15 mouse cellular contexts compared by ENCODE assay signal in the genomic region with DNA sequence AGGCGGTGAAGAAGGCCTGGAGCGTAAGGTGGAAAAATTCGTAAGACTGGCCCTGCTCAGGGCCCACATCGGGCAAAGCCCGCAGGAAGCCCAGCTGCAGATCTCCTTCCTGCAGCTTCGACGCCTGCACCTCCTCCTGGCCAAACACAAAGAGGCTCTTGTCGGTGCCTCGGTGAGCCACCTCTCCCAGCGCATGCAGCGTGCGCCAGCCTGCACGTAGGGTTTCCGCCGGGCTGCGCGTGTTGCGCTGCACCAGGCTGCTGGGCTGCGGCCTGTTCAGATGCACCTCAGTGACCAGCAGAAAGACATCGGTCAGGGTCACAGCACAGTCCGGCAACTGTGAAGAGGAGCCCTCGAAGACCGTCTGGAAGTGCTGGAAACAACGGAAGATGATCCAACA. TPM values are rescaled to one million over a fixed set of nuclear protein-coding genes. Genes with fewer than 3 reads are reported as not detected.
DNase-seq lines count a peak whose midpoint lies in the region; ATAC-seq and TF ChIP-seq lines count a peak whose summit lies in the region.
"Had no signal": no experiment of that assay in that cellular context is flagged by ENCODE, and none has a peak within 500 bp of the region (broad histone marks: within the 10 kb centered on the region; RNA-seq: fewer than 3 reads in every experiment).

No protein-coding gene starts in this region.

- H3K27me3 ChIP-seq in forebrain, embryonic 13.5 days = peaks cover 23% of the 10 kb centered on the region
- peaks cover 3% of the 10 kb centered on the region; the same call in 1 of the 2 replicates for H3K27me3 ChIP-seq in forebrain, embryonic 16.5 days (replicated peaks; ENCODE audit: control insufficient read depth, insufficient read depth, low read length)
- peaks cover 21% of the 10 kb centered on the region for H3K27me3 ChIP-seq in lung, embryonic 15.5 days
- H3K27me3 ChIP-seq in hindbrain, embryonic 12.5 days = peaks cover 26% of the 10 kb centered on the region
- H3K27me3 ChIP-seq in neural tube, embryonic 13.5 days = peaks cover 26% of the 10 kb centered on the region
- no peaks in the 10 kb centered on the region for H3K27me3 ChIP-seq in intestine, postnatal 0 days (replicated peaks; ENCODE audit: control insufficient read depth, insufficient read depth, low read length)
- H3K27me3 ChIP-seq: Patski had no signal

- WGBS in forebrain, embryonic 13.5 days = 62% methylated on average over 24 of the region's 24 CpGs
- WGBS in forebrain, embryonic 16.5 days = 51% methylated on average over 24 of the region's 24 CpGs
- WGBS in lung, embryonic 15.5 days = 51% methylated on average over 24 of the region's 24 CpGs
- 58% methylated on average over 24 of the region's 24 CpGs for WGBS in hindbrain, embryonic 12.5 days
- 48% methylated on average over 24 of the region's 24 CpGs for WGBS in neural tube, embryonic 13.5 days
- 65% methylated on average over 24 of the region's 24 CpGs for WGBS in intestine, postnatal 0 days

- H3K4me3 ChIP-seq in forebrain, embryonic 13.5 days = no peak overlapping the region
- no peak overlapping the region for H3K4me3 ChIP-seq in forebrain, embryonic 16.5 days (replicated peaks; ENCODE audit: low read length)
- no peak overlapping the region for H3K4me3 ChIP-seq in lung, embryonic 15.5 days
- no peak overlapping the region for H3K4me3 ChIP-seq in hindbrain, embryonic 12.5 days
- H3K4me3 ChIP-seq in neural tube, embryonic 13.5 days = no peak overlapping the region
- no peak overlapping the region for H3K4me3 ChIP-seq in intestine, postnatal 0 days (ENCODE audit: low read depth, low read length)
- H3K4me3 ChIP-seq: erythroblast, embryonic 14.5 days; liver, embryonic 13.5 days; megakaryocyte, embryonic 14.5 days had no signal

- H3K9me3 ChIP-seq in forebrain, embryonic 13.5 days (replicated peaks) = no peaks in the 10 kb centered on the region
- no peaks in the 10 kb centered on the region for H3K9me3 ChIP-seq in forebrain, embryonic 16.5 days (ENCODE audit: control insufficient read depth, low read length)
- no peaks in the 10 kb centered on the region for H3K9me3 ChIP-seq in lung, embryonic 15.5 days
- H3K9me3 ChIP-seq in hindbrain, embryonic 12.5 days (replicated peaks) = no peaks in the 10 kb centered on the region
- H3K9me3 ChIP-seq in neural tube, embryonic 13.5 days = no peaks in the 10 kb centered on the region
- no peaks in the 10 kb centered on the region for H3K9me3 ChIP-seq in intestine, postnatal 0 days (ENCODE audit: control insufficient read depth)
- H3K9me3 ChIP-seq: liver, embryonic 13.5 days had no signal

- peak; percentile 27; the same call in 1 of the 2 replicates for ATAC-seq in forebrain, embryonic 13.5 days
- no peak for ATAC-seq in forebrain, embryonic 16.5 days
- no peak for ATAC-seq in lung, embryonic 15.5 days (ENCODE audit: borderline replicate concordance, extremely low read depth, low FRiP score, low TSS enrichment)
- ATAC-seq in hindbrain, embryonic 12.5 days (ENCODE audit: low FRiP score) = no peak
- ATAC-seq in neural tube, embryonic 13.5 days (ENCODE audit: low read depth) = no peak
- ATAC-seq in intestine, postnatal 0 days = no peak
- ATAC-seq: Patski had no signal

- 0 out of 2 replicates have a peak overlapping the region, but pooled peaks have one; percentile 3 for H3K4me2 ChIP-seq in forebrain, embryonic 13.5 days
- no peak overlapping the region for H3K4me2 ChIP-seq in forebrain, embryonic 16.5 days (ENCODE audit: low read length)
- peak overlapping the region; percentile 18; the same call in 1 of the 2 replicates for H3K4me2 ChIP-seq in lung, embryonic 15.5 days
- H3K4me2 ChIP-seq in hindbrain, embryonic 12.5 days (replicated peaks) = peak overlapping the region; percentile 13; the same call in 1 of the 2 replicates
- peak overlapping the region; percentile 17 for H3K4me2 ChIP-seq in neural tube, embryonic 13.5 days
- H3K4me2 ChIP-seq in intestine, postnatal 0 days (replicated peaks; ENCODE audit: low read depth) = no peak overlapping the region
- H3K4me2 ChIP-seq: liver, embryonic 13.5 days had no signal

- no peaks in the 10 kb centered on the region for H3K36me3 ChIP-seq in forebrain, embryonic 13.5 days (ENCODE audit: poor library complexity, severe bottlenecking)
- no peaks in the 10 kb centered on the region for H3K36me3 ChIP-seq in forebrain, embryonic 16.5 days (ENCODE audit: control insufficient read depth, insufficient read depth)
- H3K36me3 ChIP-seq in lung, embryonic 15.5 days = no peaks in the 10 kb centered on the region
- H3K36me3 ChIP-seq in hindbrain, embryonic 12.5 days = no peaks in the 10 kb centered on the region
- no peaks in the 10 kb centered on the region for H3K36me3 ChIP-seq in neural tube, embryonic 13.5 days
- peaks cover 13% of the 10 kb centered on the region; the same call in 1 of the 2 replicates for H3K36me3 ChIP-seq in intestine, postnatal 0 days (ENCODE audit: control insufficient read depth, insufficient read depth)
- H3K36me3 ChIP-seq: liver, embryonic 13.5 days had no signal

- peaks cover 6% of the 10 kb centered on the region; the same call in 1 of the 2 replicates for H3K4me1 ChIP-seq in forebrain, embryonic 13.5 days
- H3K4me1 ChIP-seq in forebrain, embryonic 16.5 days (replicated peaks; ENCODE audit: control insufficient read depth, insufficient read depth, low read length) = peaks cover 6% of the 10 kb centered on the region; the same call in 1 of the 2 replicates
- peaks cover 24% of the 10 kb centered on the region for H3K4me1 ChIP-seq in lung, embryonic 15.5 days
- 0 out of 2 replicates have a peak, but pooled peaks cover 6% of the 10 kb centered on the region for H3K4me1 ChIP-seq in hindbrain, embryonic 12.5 days
- H3K4me1 ChIP-seq in neural tube, embryonic 13.5 days (replicated peaks) = peaks cover 17% of the 10 kb centered on the region; the same call in 1 of the 2 replicates
- no peaks in the 10 kb centered on the region; the same call in 1 of the 2 replicates for H3K4me1 ChIP-seq in intestine, postnatal 0 days (replicated peaks; ENCODE audit: control insufficient read depth, insufficient read depth, low read length)

- no peak for DNase-seq in lung, postnatal 25 days (ENCODE audit: low spot score)
- no peak for DNase-seq in adrenal gland, adult 18-20 months (ENCODE audit: low spot score in 2 of 2)
- DNase-seq: cerebellum, adult 9-11 months; heart, adult 18-20 months; liver, embryonic 13.5 days; thymus, postnatal 25 days had no signal

- no peak overlapping the region for H3K9ac ChIP-seq in forebrain, embryonic 13.5 days
- H3K9ac ChIP-seq in forebrain, embryonic 16.5 days (replicated peaks; ENCODE audit: low read depth, low read length) = no peak overlapping the region
- no peak overlapping the region for H3K9ac ChIP-seq in lung, embryonic 15.5 days
- no peak overlapping the region for H3K9ac ChIP-seq in hindbrain, embryonic 12.5 days
- no peak overlapping the region for H3K9ac ChIP-seq in neural tube, embryonic 13.5 days
- no peak overlapping the region for H3K9ac ChIP-seq in intestine, postnatal 0 days (ENCODE audit: low read depth, low read length)
- H3K9ac ChIP-seq: liver, embryonic 13.5 days had no signal

- no peak overlapping the region for H3K27ac ChIP-seq in forebrain, embryonic 13.5 days
- no peak overlapping the region for H3K27ac ChIP-seq in forebrain, embryonic 16.5 days (ENCODE audit: low read length)
- no peak overlapping the region for H3K27ac ChIP-seq in lung, embryonic 15.5 days
- H3K27ac ChIP-seq in hindbrain, embryonic 12.5 days = no peak overlapping the region
- H3K27ac ChIP-seq in neural tube, embryonic 13.5 days (replicated peaks) = no peak overlapping the region
- no peak overlapping the region for H3K27ac ChIP-seq in intestine, postnatal 0 days (ENCODE audit: low read depth, low read length)
- H3K27ac ChIP-seq: liver, embryonic 13.5 days had no signal

- no peak for TF ChIP-seq CTCF in intestine, postnatal 0 days (IDR thresholded peaks at IDR 0.05; ENCODE audit: low read depth)

RNA-seq across cellular contexts. Expression of gene Nod1, which starts 28.7 kb away (rescaled TPM):
- polyA plus RNA-seq in forebrain, embryonic 13.5 days (2015; fragmentation: Nextera tagmentation; extraction: Ambion mirVana) = 1.3 and 1.6 TPM in 2 replicates
- polyA plus RNA-seq in forebrain, embryonic 16.5 days (2015; fragmentation: Nextera tagmentation; extraction: Ambion mirVana) = 2.3 and 2.5 TPM in 2 replicates
- 6.6 and 7.6 TPM in 2 replicates for polyA plus RNA-seq in lung, embryonic 15.5 days (2015; fragmentation: Nextera tagmentation; extraction: Ambion mirVana)
- polyA plus RNA-seq in hindbrain, embryonic 12.5 days (2016; fragmentation: Nextera tagmentation; extraction: Ambion mirVana) = 4.8 and 5.1 TPM in 2 replicates
- polyA plus RNA-seq in neural tube, embryonic 13.5 days (2015; fragmentation: Nextera tagmentation; extraction: Ambion mirVana) = 2.7 and 3.6 TPM in 2 replicates
- 1 to 10 TPM; 9.0 to 9.4 TPM for total RNA-seq in adrenal gland, adult 18-20 months (2021)
- polyA plus RNA-seq in intestine, postnatal 0 days (2015; fragmentation: Nextera tagmentation; extraction: Ambion mirVana) = 2.3 and 2.7 TPM in 2 replicates

RNA-seq across cellular contexts. Expression of gene Ggct, which starts 49.0 kb away (rescaled TPM):
- 9.3 and 10.6 TPM in 2 replicates for polyA plus RNA-seq in forebrain, embryonic 13.5 days (2015; fragmentation: Nextera tagmentation; extraction: Ambion mirVana)
- 18.9 and 21.0 TPM in 2 replicates for polyA plus RNA-seq in forebrain, embryonic 16.5 days (2015; fragmentation: Nextera tagmentation; extraction: Ambion mirVana)
- polyA plus RNA-seq in lung, embryonic 15.5 days (2015; fragmentation: Nextera tagmentation; extraction: Ambion mirVana) = 7.0 and 7.4 TPM in 2 replicates
- 12.2 and 17.9 TPM in 2 replicates for polyA plus RNA-seq in hindbrain, embryonic 12.5 days (2016; fragmentation: Nextera tagmentation; extraction: Ambion mirVana)
- polyA plus RNA-seq in neural tube, embryonic 13.5 days (2015; fragmentation: Nextera tagmentation; extraction: Ambion mirVana) = 16.0 and 18.3 TPM in 2 replicates
- total RNA-seq in adrenal gland, adult 18-20 months (2021) = 1 to 10 TPM; 6.0 to 9.2 TPM
- 19.7 and 25.5 TPM in 2 replicates for polyA plus RNA-seq in intestine, postnatal 0 days (2015; fragmentation: Nextera tagmentation; extraction: Ambion mirVana)

Comparison
In these comparisons a context has a peak if more than half of its experiments do, and no peak if none do; other contexts are left out.
1. H3K4me2 ChIP-seq: peak in forebrain, embryonic 13.5 days (single experiment), lung, embryonic 15.5 days (single experiment), hindbrain, embryonic 12.5 days (single experiment) and neural tube, embryonic 13.5 days (single experiment); none in forebrain, embryonic 16.5 days (single experiment) and intestine, postnatal 0 days (single experiment).